Mouse (Mus musculus): ENCODE results near the gene Lgals2. TPM values are rescaled to one million over a fixed set of nuclear protein-coding genes. Genes with fewer than 3 reads are reported as not detected.

Lgals2 gene
- total and polyA plus RNA-seq, 3 experiments, result not detected

DNA sequence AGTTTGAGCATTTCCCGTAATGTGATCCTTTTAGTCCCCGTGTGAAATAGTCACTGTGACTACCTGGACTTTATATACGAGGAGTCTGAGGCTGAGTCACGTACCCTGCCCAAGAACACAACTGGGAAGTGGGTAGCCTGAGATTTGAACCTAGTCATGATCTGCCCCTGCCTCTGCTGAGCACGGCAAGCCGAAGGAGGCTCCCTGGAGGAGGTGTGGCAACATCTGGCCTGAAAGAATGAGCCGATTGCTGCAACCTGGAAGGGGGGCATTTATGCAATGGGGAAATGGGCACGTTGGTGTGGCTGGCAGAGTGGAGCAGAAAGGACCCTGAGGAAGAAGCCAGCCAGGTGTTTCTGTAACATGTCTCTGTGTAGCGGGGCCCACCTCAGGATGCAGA lies 45.6 kb downstream of the Lgals2 start:
- H3K4me1 ChIP-seq (ENCODE audit: control insufficient read depth in 1 of 2, insufficient read depth in 2 of 2, low read length in 2 of 2), result peaks cover 0 to 11% of the 10 kb centered on the region in 2 experiments; a peak in 2 of 4 replicates
- no peaks in the 10 kb centered on the region for H3K36me3 ChIP-seq (ENCODE audit: control insufficient read depth in 1 of 2, insufficient read depth in 2 of 2, low read length in 2 of 2)
- H3K27me3 ChIP-seq (ENCODE audit: control insufficient read depth in 1 of 2, insufficient read depth in 2 of 2, low read length in 2 of 2), result peaks cover 0 to 3% of the 10 kb centered on the region in 2 experiments; a peak in 2 of 4 replicates
- no peak overlapping the region for H3K27ac ChIP-seq (ENCODE audit: control insufficient read depth, low read depth, low read length)
- no peaks in the 10 kb centered on the region for H3K79me2 ChIP-seq (ENCODE audit: control insufficient read depth, insufficient read depth, low read length, poor library complexity)
- H3K9me3 ChIP-seq (replicated peaks; ENCODE audit: insufficient read depth, low read length), result no peaks in the 10 kb centered on the region
- TF ChIP-seq JUND (IDR thresholded peaks at IDR 0.05; ENCODE audit: low read depth, low read length), result no peak
- no peak for TF ChIP-seq USF1 (IDR thresholded peaks at IDR 0.05; ENCODE audit: low read depth, low read length)
- no peak for TF ChIP-seq RCOR1 (IDR thresholded peaks at IDR 0.05; ENCODE audit: low read depth, low read length)
- TF ChIP-seq MYC (IDR thresholded peaks at IDR 0.05; ENCODE audit: low read depth, low read length), result no peak
- TF ChIP-seq ZNF384 (IDR thresholded peaks at IDR 0.05; ENCODE audit: low read depth, low read length), result no peak
- no peak for TF ChIP-seq E2F4 (IDR thresholded peaks at IDR 0.05; ENCODE audit: borderline replicate concordance, low read depth, low read length)
- no peak for TF ChIP-seq TBP (IDR thresholded peaks at IDR 0.05; ENCODE audit: low read depth, low read length)
- TF ChIP-seq TAL1 (IDR thresholded peaks at IDR 0.05; ENCODE audit: low read length), result no peak
- TF ChIP-seq ZMIZ1 (IDR thresholded peaks at IDR 0.05; ENCODE audit: low read depth, low read length), result no peak
- no peak for TF ChIP-seq MYB (IDR thresholded peaks at IDR 0.05; ENCODE audit: low read depth, low read length)
- no peak for TF ChIP-seq NELFE (IDR thresholded peaks at IDR 0.05; ENCODE audit: low read depth, low read length)
- no peak for TF ChIP-seq ZC3H11A (IDR thresholded peaks at IDR 0.05; ENCODE audit: low read depth, low read length)
- no peak for TF ChIP-seq ETS1 (IDR thresholded peaks at IDR 0.05; ENCODE audit: low read depth, low read length)
- no peak for TF ChIP-seq ZKSCAN1 (IDR thresholded peaks at IDR 0.05; ENCODE audit: low read depth, low read length)
- TF ChIP-seq ELF1 (IDR thresholded peaks at IDR 0.05; ENCODE audit: low read depth, low read length), result no peak
- TF ChIP-seq EP300 (IDR thresholded peaks at IDR 0.05; ENCODE audit: low read depth in 1 of 2, low read length in 2 of 2), result no peak
- TF ChIP-seq NRF1 (IDR thresholded peaks at IDR 0.05; ENCODE audit: insufficient read depth, low read depth, low read length, poor library complexity, severe bottlenecking), result no peak
- no peak for TF ChIP-seq POLR2AphosphoS5 (IDR thresholded peaks at IDR 0.05; ENCODE audit: borderline replicate concordance, low read depth, low read length)
- DNase-seq (ENCODE audit: low read depth, low spot score), result no peak
- no peak overlapping the region for H3K9ac ChIP-seq (ENCODE audit: control insufficient read depth, low read depth, low read length, poor library complexity, severe bottlenecking)
- no peak overlapping the region for H3K4me3 ChIP-seq (ENCODE audit: control insufficient read depth in 1 of 2, insufficient read depth in 1 of 2, low read depth in 2 of 2, low read length in 2 of 2)

DNA sequence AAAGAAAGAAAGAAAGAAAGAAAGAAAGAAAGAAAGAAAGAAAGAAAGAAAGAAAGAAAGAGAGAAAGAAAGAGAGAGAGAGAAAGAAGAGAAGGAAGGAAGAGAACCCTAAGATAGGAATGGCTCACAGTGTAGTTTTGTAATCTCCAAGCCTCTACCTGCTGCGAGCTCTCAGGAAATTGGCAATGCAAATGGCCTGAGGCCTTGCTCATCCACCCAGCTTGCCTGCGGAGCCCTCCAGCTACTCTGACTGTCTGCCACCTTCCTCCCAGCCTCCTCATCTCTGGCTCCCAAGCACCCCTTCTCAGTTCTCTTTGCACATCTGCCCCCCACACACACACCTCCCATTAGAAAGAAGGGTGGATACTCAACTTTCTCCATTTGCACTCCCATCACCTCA lies 46.3 kb downstream of the Lgals2 start:
- Histone ChIP-seq H3K4me3 (ENCODE audit: control insufficient read depth in 1 of 2, insufficient read depth in 1 of 2, low read depth in 2 of 2, low read length in 2 of 2) (no peak overlapping the region), H3K4me1 (ENCODE audit: control insufficient read depth in 1 of 2, insufficient read depth in 2 of 2, low read length in 2 of 2) (peaks cover 0 to 8% of the 10 kb centered on the region in 2 experiments; a peak in 2 of 4 replicates), H3K36me3 (ENCODE audit: control insufficient read depth in 1 of 2, insufficient read depth in 2 of 2, low read length in 2 of 2) (no peaks in the 10 kb centered on the region), H3K27me3 (ENCODE audit: control insufficient read depth in 1 of 2, insufficient read depth in 2 of 2, low read length in 2 of 2) (peaks cover 0 to 3% of the 10 kb centered on the region in 2 experiments; a peak in 2 of 4 replicates), H3K79me2 (ENCODE audit: control insufficient read depth, insufficient read depth, low read length, poor library complexity) (no peaks in the 10 kb centered on the region), H3K27ac (ENCODE audit: control insufficient read depth, low read depth, low read length) (no peak overlapping the region), H3K9me3 (replicated peaks; ENCODE audit: insufficient read depth, low read length) (no peaks in the 10 kb centered on the region), H3K9ac (ENCODE audit: control insufficient read depth, low read depth, low read length, poor library complexity, severe bottlenecking) (no peak overlapping the region)
- TF ChIP-seq MAX (IDR thresholded peaks at IDR 0.05; ENCODE audit: low read length) (no peak), NELFE (IDR thresholded peaks at IDR 0.05; ENCODE audit: low read depth, low read length) (no peak), EP300 (IDR thresholded peaks at IDR 0.05; ENCODE audit: low read depth in 1 of 2, low read length in 2 of 2) (no peak), ZMIZ1 (IDR thresholded peaks at IDR 0.05; ENCODE audit: low read depth, low read length) (no peak), SIN3A (IDR thresholded peaks at IDR 0.05; ENCODE audit: low read length) (no peak), MAZ (IDR thresholded peaks at IDR 0.05; ENCODE audit: low read depth, low read length) (no peak), CHD1 (IDR thresholded peaks at IDR 0.05; ENCODE audit: low read depth, low read length) (no peak), ZKSCAN1 (IDR thresholded peaks at IDR 0.05; ENCODE audit: low read depth, low read length) (no peak), HCFC1 (IDR thresholded peaks at IDR 0.05; ENCODE audit: low read depth, low read length) (no peak), GATA1 (IDR thresholded peaks at IDR 0.05; ENCODE audit: low read depth, low read length) (no peak), RAD21 (IDR thresholded peaks at IDR 0.05; ENCODE audit: low read depth, low read length) (no peak)
- no peak for DNase-seq (ENCODE audit: low read depth, low spot score)
